Mouse (Mus musculus): Measurements from ENCODE around the gene Tpcn2. TPM values are rescaled to one million over a fixed set of nuclear protein-coding genes. Genes with fewer than 3 reads are reported as not detected.

Gene Tpcn2
- total RNA-seq (2022): 1 to 10 TPM in 2 of 4 experiments, under 1 TPM in 2; 0.70 to 1.4 (median 0.90) TPM

- DNase-seq (ENCODE audit: low spot score in 2 of 2): peak; percentile 84 to 89
Measured at GRCm38 (mm10) chr7:145283487-145284187, at the start of gene Tpcn2. TSS of gene Tpcn2 (minus strand) at chr7:145284011.

- DNase-seq (ENCODE audit: low spot score in 2 of 2): no peak
Measured at GRCm38 (mm10) chr7:145332376-145333041, 48.7 kb upstream of the Tpcn2 start.

DNA sequence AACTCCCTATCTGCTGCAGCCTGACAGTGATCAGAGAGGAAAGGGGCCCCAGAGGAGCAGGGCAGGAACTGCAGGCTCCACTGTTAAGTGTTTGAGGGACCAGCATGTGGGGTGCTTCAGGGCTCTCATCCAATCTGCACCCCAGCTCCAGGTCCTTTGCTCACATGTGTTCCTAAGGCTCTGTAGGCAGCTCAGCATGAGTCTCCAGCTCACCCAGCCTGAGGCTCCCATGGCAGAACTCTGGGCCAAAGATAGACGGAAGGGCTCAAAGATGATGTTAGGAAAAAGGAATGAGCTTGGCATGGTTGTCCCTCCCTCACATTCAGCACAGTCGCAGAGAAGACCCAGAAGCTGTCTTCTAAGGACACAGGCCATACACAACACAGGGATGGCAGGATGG lies 46.8 kb upstream of the Tpcn2 start:
- DNase-seq (ENCODE audit: low spot score in 2 of 2): no peak

DNA sequence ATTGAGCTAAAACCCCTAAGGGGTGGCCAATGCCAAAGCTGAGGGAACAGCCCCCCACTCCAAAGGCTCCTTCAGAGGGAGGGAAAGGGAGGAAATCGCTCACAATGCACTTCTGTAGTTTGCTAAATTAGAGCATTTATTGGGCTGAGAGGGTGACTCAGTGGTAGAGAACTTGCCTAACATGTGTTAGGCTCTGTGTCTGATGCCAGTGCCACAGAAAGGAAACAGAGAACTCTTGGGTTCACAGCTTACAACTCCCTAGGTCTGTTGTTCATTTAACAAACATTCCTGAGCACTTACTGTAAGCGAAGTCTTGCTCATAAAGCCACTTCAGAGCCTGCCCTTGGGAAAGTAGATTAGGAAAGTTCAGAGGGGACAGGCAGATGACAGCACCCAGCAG lies 46.2 kb upstream of the Tpcn2 start:
- DNase-seq (ENCODE audit: low spot score in 2 of 2): no peak

- no peak for DNase-seq (ENCODE audit: low spot score in 2 of 2)
Measured at GRCm38 (mm10) chr7:145325697-145326096, 41.9 kb upstream of the Tpcn2 start.

- no peak for DNase-seq (ENCODE audit: low spot score in 2 of 2)
Measured at GRCm38 (mm10) chr7:145323607-145324006, 39.8 kb upstream of the Tpcn2 start.

GRCm38 (mm10) chr7:145319481-145319880 lies 35.7 kb upstream of the Tpcn2 start:
- no peak for DNase-seq (ENCODE audit: low spot score in 2 of 2)

- DNase-seq (ENCODE audit: low spot score in 2 of 2): no peak
Measured at GRCm38 (mm10) chr7:145317522-145317921, 33.7 kb upstream of the Tpcn2 start.

GRCm38 (mm10) chr7:145314785-145315411 lies 31.1 kb upstream of the Tpcn2 start, which contains the start of gene Mrgprd:
TSS of gene Mrgprd (plus strand) at chr7:145314835.
- DNase-seq (ENCODE audit: low spot score in 2 of 2): no peak

- DNase-seq (ENCODE audit: low spot score in 2 of 2): no peak
Measured at GRCm38 (mm10) chr7:145312137-145312536, 28.3 kb upstream of the Tpcn2 start.

DNA sequence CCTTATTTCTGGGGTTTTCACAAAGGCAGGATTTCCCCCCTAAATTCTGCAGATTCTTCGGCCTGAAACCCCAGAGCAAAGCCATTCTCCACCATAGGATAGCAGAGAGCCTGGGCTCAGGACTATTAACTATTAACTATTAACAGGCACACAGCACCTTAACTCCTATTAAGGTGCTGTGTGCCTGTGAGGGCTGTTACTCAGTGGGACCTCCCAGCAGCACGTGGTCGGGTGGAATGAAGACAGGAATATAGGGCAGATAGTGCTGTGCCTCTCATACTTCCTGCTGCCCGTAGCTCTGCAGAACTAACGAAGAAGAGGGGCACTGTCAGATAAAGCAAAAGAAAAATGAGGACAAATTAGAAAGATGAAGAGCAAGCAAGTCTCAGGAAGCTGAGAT lies 26.7 kb upstream of the Tpcn2 start:
- DNase-seq (ENCODE audit: low spot score in 2 of 2): no peak

DNA sequence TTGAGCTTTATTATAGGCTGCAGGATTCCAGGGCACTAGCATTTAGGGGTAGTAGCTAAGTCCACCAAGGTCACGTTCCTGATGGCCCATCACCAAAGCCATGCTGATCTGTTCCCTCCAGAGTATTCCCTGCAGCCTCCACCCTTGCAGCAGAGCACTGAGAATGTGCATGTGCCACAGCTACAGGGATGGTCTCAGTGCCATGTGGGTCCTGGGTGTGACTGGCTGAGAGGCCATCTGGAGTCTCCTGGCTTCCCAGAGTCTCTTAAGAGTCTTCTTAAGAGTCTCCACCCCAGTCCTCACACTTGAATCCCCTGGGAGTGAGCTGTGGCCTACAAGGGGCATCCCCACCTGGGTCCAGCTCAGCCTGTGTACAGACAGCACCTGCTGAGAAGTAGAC lies 26.1 kb upstream of the Tpcn2 start:
- no peak for DNase-seq (ENCODE audit: low spot score in 2 of 2)

DNA sequence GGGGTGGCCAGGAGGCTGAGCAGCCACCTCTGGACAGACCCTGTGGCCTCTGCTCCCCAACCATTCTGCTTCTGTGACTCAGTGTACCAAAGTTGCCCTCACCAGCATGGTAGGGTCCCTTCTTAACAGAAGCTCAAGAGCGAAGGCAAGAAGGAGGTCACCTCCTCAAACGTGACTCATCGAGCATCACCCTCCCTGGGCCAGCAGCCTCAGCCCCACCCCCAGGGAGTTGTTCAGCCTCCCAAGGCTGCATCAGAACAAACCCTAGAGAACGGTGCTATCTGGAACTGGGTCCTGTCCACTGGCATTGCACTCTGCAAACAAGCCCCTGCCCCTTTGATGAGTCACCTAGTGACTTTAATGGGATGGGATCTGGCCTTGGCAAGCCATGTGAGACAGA lies 25.1 kb upstream of the Tpcn2 start:
- DNase-seq (ENCODE audit: low spot score in 2 of 2): no peak

- DNase-seq (ENCODE audit: low spot score in 2 of 2): no peak
Measured at GRCm38 (mm10) chr7:145308061-145308675, 24.4 kb upstream of the Tpcn2 start.

GRCm38 (mm10) chr7:145307636-145308035 lies 23.8 kb upstream of the Tpcn2 start:
- DNase-seq (ENCODE audit: low spot score in 2 of 2): no peak

DNA sequence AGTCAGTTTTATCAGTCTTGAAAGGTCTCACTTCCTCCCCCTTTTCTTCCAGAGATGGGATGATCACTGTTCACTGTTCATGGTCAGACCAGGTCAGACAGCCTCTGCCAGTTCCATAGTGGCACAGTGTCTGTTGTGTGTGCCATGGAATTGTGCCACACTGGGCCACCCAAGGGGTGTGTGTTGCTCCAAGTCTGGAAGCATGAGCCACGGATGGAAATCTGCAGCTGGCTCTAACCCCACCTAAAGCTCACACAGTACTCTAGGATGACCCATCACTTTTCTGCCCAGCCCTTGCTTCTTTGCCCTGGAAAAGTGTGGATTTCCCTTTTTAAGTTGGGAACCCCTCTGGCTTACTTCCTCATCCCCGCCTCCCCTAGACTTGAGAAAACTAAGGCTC lies 20.3 kb upstream of the Tpcn2 start:
- DNase-seq (ENCODE audit: low spot score in 2 of 2): no peak

DNA sequence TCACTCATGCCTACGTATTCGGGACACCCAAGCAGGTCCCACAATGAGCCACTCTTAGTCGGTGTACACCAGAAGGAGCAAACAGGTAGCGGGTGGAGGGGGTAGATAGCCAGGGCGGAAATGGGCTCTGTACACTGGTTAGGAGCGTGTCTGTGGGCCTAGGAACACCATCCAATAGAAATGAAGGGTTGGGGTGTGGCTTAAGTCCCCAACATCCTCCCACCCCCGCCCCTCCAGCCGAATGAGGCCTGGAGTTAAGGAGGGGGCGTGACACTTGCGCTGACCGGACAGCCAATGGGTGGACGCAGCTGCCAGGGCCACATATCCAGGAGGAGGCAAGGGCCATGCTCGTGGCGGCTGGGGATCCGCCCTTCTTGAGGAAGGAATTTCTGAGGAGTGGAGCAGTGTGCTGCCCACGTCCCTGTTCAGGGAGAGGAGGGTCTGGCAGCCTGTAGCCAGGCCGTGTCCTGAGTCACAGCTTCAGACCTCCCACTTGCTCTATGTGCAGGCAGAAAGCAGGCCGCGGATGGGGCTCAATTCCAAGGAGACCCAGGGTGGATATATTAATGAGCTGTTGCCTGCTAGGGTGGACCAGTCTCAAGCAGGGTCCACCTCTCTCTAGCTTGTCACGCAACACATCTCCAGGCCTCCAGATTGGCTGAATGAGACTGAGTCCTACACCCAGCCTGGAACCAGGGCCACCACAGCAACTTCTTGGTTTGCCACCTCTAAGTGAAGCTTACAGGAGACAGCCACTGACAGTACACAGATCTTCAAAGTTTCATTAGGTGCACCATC lies 18.9 kb upstream of the Tpcn2 start:
- peak; percentile 38 to 64 for DNase-seq (ENCODE audit: low spot score in 2 of 2)

- peak; percentile 41 to 46 for DNase-seq (ENCODE audit: low spot score in 2 of 2)
Measured at GRCm38 (mm10) chr7:145301341-145302005, 17.7 kb upstream of the Tpcn2 start.

DNA sequence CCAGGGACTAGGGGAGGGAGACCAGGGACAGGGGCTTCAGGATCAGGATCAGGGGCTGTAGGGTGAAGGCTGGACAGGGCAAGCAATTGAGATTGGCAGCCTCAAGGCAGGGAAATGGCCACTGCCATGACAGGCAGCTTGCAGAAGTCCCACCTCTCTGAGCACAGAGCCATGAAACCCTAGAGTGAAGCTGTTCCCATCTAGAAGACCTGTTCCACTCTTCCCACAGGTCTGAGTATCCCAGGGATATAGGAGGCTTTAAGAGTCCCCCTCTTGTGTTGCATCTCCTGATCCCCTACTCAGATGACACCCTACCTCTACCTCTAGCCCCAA lies 17.2 kb upstream of the Tpcn2 start:
- no peak for DNase-seq (ENCODE audit: low spot score in 2 of 2)

DNA sequence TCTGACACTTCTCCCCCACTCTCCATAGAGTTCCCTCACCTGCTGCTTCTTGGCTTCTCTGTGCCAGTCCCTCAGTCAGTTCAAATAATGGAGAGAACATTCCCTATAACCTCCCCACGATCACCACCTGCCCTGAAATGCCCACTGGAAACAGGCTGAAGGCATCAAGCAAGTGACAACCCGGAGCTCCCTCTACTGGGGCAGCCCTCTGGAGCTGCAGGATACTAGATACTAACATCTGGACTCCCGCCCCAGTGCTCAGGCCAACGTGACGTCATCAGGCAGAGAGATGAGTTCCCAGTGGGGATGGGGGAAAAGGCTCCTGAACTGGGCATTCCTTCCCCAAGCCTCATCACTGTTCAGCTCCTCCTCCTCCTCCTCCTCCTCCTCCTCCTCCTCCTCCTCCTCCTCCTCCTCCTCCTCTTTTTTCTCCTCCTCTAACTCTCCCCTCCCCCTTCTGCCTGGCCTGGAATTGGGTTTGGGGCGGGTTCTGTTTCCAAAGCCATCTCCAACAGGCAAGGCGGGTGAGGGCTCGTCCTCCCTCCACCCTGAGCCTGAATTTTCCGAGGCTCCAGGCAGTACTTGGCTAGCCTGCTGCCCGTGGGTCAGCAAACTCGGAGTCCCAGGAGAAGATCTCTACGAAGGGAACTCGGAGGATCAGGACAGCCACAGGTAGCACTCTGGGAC lies 16.7 kb upstream of the Tpcn2 start, which contains the start of gene Mrgprf:
Gene Mrgprf, plus strand, starts transcription at position 508 of the 687 bp plus-strand sequence.
- peak; percentile 77 to 84 for DNase-seq (ENCODE audit: low spot score in 2 of 2)

Measured in gastrocnemius, adult 8-10 months (tissue).